Mouse (Mus musculus) megakaryocyte progenitor cell, adult 5-6 weeks (primary cell): ENCODE data around the gene Emp2. TPM values are rescaled to one million over a fixed set of nuclear protein-coding genes. Genes with fewer than 3 reads are reported as not detected.

Source experiments
- ATAC-seq: replicated peaks from 2 replicates; pipeline ENCODE4 v1.8.0; 2016; ENCODE audit warnings: mild to moderate bottlenecking, moderate TSS enrichment, inconsistent platforms; ENCODE audit not compliant: poor library complexity
- total RNA-seq, 2 experiments: library from RNA; stranded (forward) in 1 of 2; stranded (reverse) in 1 of 2; fragments of 157-497, 149-512 nt in 1 of 2; fragments of 200-1000 nt in 1 of 2; gene quantifications; 2 replicates each; pipeline versions ENCODE4 v1.2.3 to v1.2.4; 2015 to 2017

Gene Emp2
- total RNA-seq, 2 experiments from 2014 or later, result not detected

DNA sequence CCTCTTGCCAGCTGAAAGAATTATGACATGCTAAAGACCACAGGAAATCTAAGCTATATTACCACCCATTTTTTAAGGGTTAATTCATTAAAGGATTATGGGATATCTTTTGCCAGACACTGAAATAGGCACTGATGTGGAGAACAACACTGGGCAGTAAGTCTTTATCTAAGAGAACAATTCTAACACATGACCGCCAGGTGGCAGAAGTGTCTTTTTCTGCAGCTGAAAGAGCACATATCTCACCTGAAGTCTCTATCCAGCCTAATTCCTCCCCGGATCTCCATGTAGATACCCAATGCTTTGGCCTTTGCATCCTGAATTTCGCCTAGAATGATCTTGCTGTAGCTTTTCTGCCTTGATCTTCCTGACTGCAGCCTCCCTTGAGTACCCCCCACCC, 41.5 kb downstream of the Emp2 start:
- ATAC-seq, result peak; percentile 72

DNA sequence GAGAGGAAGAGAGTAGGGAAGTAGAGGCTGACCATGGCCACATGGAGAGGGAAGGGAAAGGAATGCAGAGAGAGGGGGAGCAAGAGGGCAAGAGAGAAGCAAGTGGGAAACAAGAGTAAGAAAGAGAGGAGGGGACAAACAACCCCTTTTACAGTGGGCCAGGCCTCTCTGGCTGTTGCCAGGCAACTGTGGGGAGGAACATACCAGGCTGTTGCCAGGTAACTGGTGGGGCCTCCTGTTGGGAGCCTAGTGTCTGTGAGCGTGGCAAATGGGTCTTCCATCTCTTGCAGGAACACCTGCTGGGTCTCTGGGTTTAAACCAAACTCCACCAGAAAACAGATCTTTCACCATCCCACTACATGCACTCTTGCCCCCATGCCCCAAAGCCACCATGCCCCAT, 59.8 kb downstream of the Emp2 start:
- ATAC-seq, result no peak

DNA sequence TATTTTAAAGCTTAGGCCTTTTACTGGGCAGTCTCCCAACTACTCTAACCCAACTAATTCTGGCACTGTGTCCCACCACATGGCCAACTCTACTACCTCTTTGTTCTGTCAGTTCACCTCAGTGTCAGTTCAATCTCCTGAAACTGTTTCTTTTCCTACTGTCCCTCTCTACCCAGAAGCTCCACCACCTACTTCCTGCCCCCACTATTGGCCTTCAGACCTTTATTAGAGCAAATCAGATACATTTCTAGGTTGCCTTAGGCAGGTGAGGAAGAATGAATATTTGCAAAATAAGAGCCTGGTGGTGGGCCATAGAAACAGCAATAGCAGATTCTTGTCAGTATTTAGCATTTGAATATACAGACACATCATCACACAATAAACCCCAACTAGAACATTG, 77.2 kb downstream of the Emp2 start:
- no peak for ATAC-seq

Other genes starting within 250 kb of the Emp2 start
- 0.51 and 0.72 TPM in 2 replicates for gene Rpl39l, start 143.7 kb downstream of the Emp2 start, total RNA-seq (2015)
- not detected in 2 replicates for gene Rpl39l, start 143.7 kb downstream of the Emp2 start, total RNA-seq (2017)
- 0.44 TPM in 1 of 2 replicates, not detected in the other for gene Atf7ip2, start 121.3 kb downstream of the Emp2 start, total RNA-seq (2015)
- 0.10 TPM in 1 of 2 replicates, not detected in the other for gene Atf7ip2, start 121.3 kb downstream of the Emp2 start, total RNA-seq (2017)
- gene Tekt5, start 81.5 kb upstream of the Emp2 start, total RNA-seq (2015), result 0.10 TPM in 1 of 2 replicates, not detected in the other
- gene Tekt5, start 81.5 kb upstream of the Emp2 start, total RNA-seq (2017), result 0.27 TPM in 1 of 2 replicates, not detected in the other
- 35.9 and 40.7 TPM in 2 replicates for gene Nubp1, start 98.0 kb upstream of the Emp2 start, total RNA-seq (2015)
- gene Nubp1, start 98.0 kb upstream of the Emp2 start, total RNA-seq (2017), result 41.5 and 48.7 TPM in 2 replicates
- gene Tvp23a, start 133.4 kb upstream of the Emp2 start, total RNA-seq (2015), result not detected in 2 replicates
- gene Tvp23a, start 133.4 kb upstream of the Emp2 start, total RNA-seq (2017), result 0.03 TPM in 1 of 2 replicates, not detected in the other
- 0.20 and 0.54 TPM in 2 replicates for gene Ciita, start 166.1 kb upstream of the Emp2 start, total RNA-seq (2015)
- gene Ciita, start 166.1 kb upstream of the Emp2 start, total RNA-seq (2017), result 0.14 and 1.1 TPM in 2 replicates
- gene Dexi, start 229.1 kb upstream of the Emp2 start, total RNA-seq (2015), result 5.7 and 7.3 TPM in 2 replicates
- 3.3 and 6.0 TPM in 2 replicates for gene Dexi, start 229.1 kb upstream of the Emp2 start, total RNA-seq (2017)
- gene Clec16a, start 231.4 kb upstream of the Emp2 start, total RNA-seq (2015), result 10.8 and 11.5 TPM in 2 replicates
- gene Clec16a, start 231.4 kb upstream of the Emp2 start, total RNA-seq (2017), result 12.6 and 14.6 TPM in 2 replicates